Mouse (Mus musculus) cerebellum, adult 2 months (tissue): ENCODE measurements around the gene Nme9.

Experiments
- CTCF ChIP-seq: fragments of 200-500 bp; IDR thresholded peaks from 2 replicates; pipeline ENCODE4 v1.5.1; 2011; ENCODE audit warnings: low read depth, mild to moderate bottlenecking, control low read depth, low read length, moderate library complexity, borderline replicate concordance; ENCODE audit not compliant: insufficient read depth
- POLR2A ChIP-seq: fragments of 200-500 bp; IDR thresholded peaks from 2 replicates; pipeline ENCODE4 v1.6.1; 2011; ENCODE audit warnings: low read length, control low read depth, borderline replicate concordance; ENCODE audit not compliant: insufficient read depth

- TF ChIP-seq POLR2A (no peak), CTCF (no peak)
These were observed 31.1 kb upstream of the Nme9 start for GRCm38 (mm10) chr9:99419951-99420701.
